Mouse (Mus musculus) small intestine, adult 2 months (tissue): ENCODE data around the gene Gnpda2. TPM values are rescaled to one million over a fixed set of nuclear protein-coding genes. Genes with fewer than 3 reads are reported as not detected.
A peak's percentile ranks its signal among the peaks of the same experiment; 100 is the strongest.

ENCODE experiments used
- H3K27ac ChIP-seq: fragments of 200-500 bp; 2 replicates; pipeline ENCODE4 v1.5.1; 2012; ENCODE audit warnings: low read depth, low read length, control low read depth, inconsistent platforms; ENCODE audit not compliant: insufficient read depth
- H3K27me3 ChIP-seq: fragments of 200-500 bp; 2 replicates; pipeline ENCODE4 v1.6.1; 2012; ENCODE audit warnings: mild to moderate bottlenecking, moderate library complexity, low read length, inconsistent platforms; ENCODE audit not compliant: control insufficient read depth, insufficient read depth
- H3K36me3 ChIP-seq: fragments of 200-500 bp; 2 replicates; pipeline ENCODE4 v1.6.1; 2012; ENCODE audit warnings: mild to moderate bottlenecking, low read length, control low read depth, inconsistent platforms; ENCODE audit not compliant: control insufficient read depth, insufficient read depth
- H3K4me1 ChIP-seq: fragments of 200-500 bp; 2 replicates; pipeline ENCODE4 v1.6.1; 2012; ENCODE audit warnings: low read length, inconsistent platforms, mixed read lengths; ENCODE audit not compliant: control insufficient read depth, insufficient read depth, insufficient read length
- H3K4me3 ChIP-seq: fragments of 200-500 bp; 2 replicates; pipeline ENCODE4 v1.5.1; 2012; ENCODE audit warnings: low read depth, mild to moderate bottlenecking, control low read depth, inconsistent platforms, low read length, moderate library complexity
- CTCF ChIP-seq: fragments of 200-500 bp; IDR thresholded peaks from 2 replicates; pipeline ENCODE4 v1.5.1; 2012; ENCODE audit warnings: low read depth, mild to moderate bottlenecking, control low read depth, inconsistent platforms, low read length, moderate library complexity, mixed read lengths; ENCODE audit not compliant: insufficient replicate concordance, insufficient read length; ENCODE audit errors: extremely low read depth
- POLR2A ChIP-seq: fragments of 200-500 bp; IDR thresholded peaks from 2 replicates; pipeline ENCODE4 v1.6.1; 2012; ENCODE audit warnings: low read depth, mild to moderate bottlenecking, control low read depth, inconsistent platforms, low read length, moderate library complexity
- WGBS: fragments of 180-500 bp; shearing (Covaris S2); methylation state at CpG from one replicate; pipeline ENCODE4 v1.1.7; 2018; 5-methylcytosine and 5-hydroxymethylcytosine counted together
- polyA plus RNA-seq: library from polyadenylated mRNA; depleted of rRNA; stranded (reverse); fragments of >200 nt; gene quantifications from 2 replicates; pipeline ENCODE4 v1.2.3, GENCODE M21; 2012; rRNA removed

The Gnpda2 gene
- 0.57 and 4.8 TPM in 2 replicates for polyA plus RNA-seq

GRCm38 (mm10) chr5:69591640-69592461 lies at the start of gene Gnpda2:
Gnpda2 (minus strand) TSS chr5:69592340.
- no peaks in the 10 kb centered on the region for H3K27me3 ChIP-seq
- peaks cover 4% of the 10 kb centered on the region for H3K36me3 ChIP-seq
- 5% methylated on average over 42 of the region's 42 CpGs for WGBS
- TF ChIP-seq CTCF (no peak), POLR2A (peak; percentile 63; the same call in 1 of the 2 replicates)
- peak within 1 kb of the TSS; percentile 29; the same call in 1 of the 2 replicates for H3K27ac ChIP-seq
- H3K4me3 ChIP-seq = peak within 1 kb of the TSS; percentile 89
- H3K4me1 ChIP-seq = no peaks in the 10 kb centered on the region; the same call in 1 of the 2 replicates

GRCm38 (mm10) chr5:69634766-69635165 lies 42.6 kb upstream of the Gnpda2 start:
- WGBS = 62% methylated on average over 4 of the region's 4 CpGs
- H3K4me3 ChIP-seq = no peak overlapping the region

GRCm38 (mm10) chr5:69620899-69621298 lies 28.8 kb upstream of the Gnpda2 start:
- TF ChIP-seq CTCF (no peak), POLR2A (no peak)
- H3K27ac ChIP-seq = no peak overlapping the region
- H3K27me3 ChIP-seq = no peaks in the 10 kb centered on the region
- WGBS = 64% methylated on average over 1 of the region's 1 CpGs
- no peak overlapping the region for H3K4me3 ChIP-seq
- no peaks in the 10 kb centered on the region for H3K36me3 ChIP-seq
- no peaks in the 10 kb centered on the region for H3K4me1 ChIP-seq

More at GRCm38 (mm10) chr5:69634766-69635165, 42.6 kb upstream of the Gnpda2 start:
- H3K27me3 ChIP-seq = no peaks in the 10 kb centered on the region
- no peaks in the 10 kb centered on the region for H3K4me1 ChIP-seq
- TF ChIP-seq POLR2A = no peak
- no peak overlapping the region for H3K27ac ChIP-seq
- no peaks in the 10 kb centered on the region for H3K36me3 ChIP-seq

- Histone ChIP-seq H3K27me3 (no peaks in the 10 kb centered on the region), H3K4me3 (no peak overlapping the region), H3K4me1 (no peaks in the 10 kb centered on the region), H3K27ac (no peak overlapping the region), H3K36me3 (no peaks in the 10 kb centered on the region)
- TF ChIP-seq POLR2A = no peak
- no peak for TF ChIP-seq CTCF
- WGBS = 12% methylated on average over 4 of the region's 4 CpGs
Observed at GRCm38 (mm10) chr5:69613209-69613796, 21.2 kb upstream of the Gnpda2 start.

GRCm38 (mm10) chr5:69601027-69601426 lies 8.9 kb upstream of the Gnpda2 start:
- Histone ChIP-seq H3K27ac (no peak overlapping the region), H3K36me3 (no peaks in the 10 kb centered on the region), H3K27me3 (no peaks in the 10 kb centered on the region), H3K4me1 (no peaks in the 10 kb centered on the region), H3K4me3 (no peak overlapping the region)
- TF ChIP-seq POLR2A (no peak), CTCF (no peak)

GRCm38 (mm10) chr5:69557404-69557935 lies 34.7 kb downstream of the Gnpda2 start:
- Histone ChIP-seq H3K27ac (no peak overlapping the region), H3K4me1 (no peaks in the 10 kb centered on the region; the same call in 1 of the 2 replicates), H3K27me3 (no peaks in the 10 kb centered on the region), H3K4me3 (peak overlapping the region; percentile 93), H3K36me3 (peaks cover 11% of the 10 kb centered on the region)
- WGBS = 5% methylated on average over 16 of the region's 16 CpGs
- TF ChIP-seq CTCF = 0 out of 2 replicates have a peak, but pooled peaks have one; percentile 7
- TF ChIP-seq POLR2A = no peak

- peaks cover 9% of the 10 kb centered on the region for H3K36me3 ChIP-seq
- peak within 1 kb of the TSS; percentile 30 for H3K27ac ChIP-seq
Observed at GRCm38 (mm10) chr5:69556628-69557403, 35.3 kb downstream of the Gnpda2 start, which contains the start of gene Guf1. Guf1 (plus strand) TSS chr5:69556923.

More at GRCm38 (mm10) chr5:69556628-69557403, 35.3 kb downstream of the Gnpda2 start, which contains the start of gene Guf1:
- peak within 1 kb of the TSS; percentile 93 for H3K4me3 ChIP-seq
- H3K27me3 ChIP-seq = no peaks in the 10 kb centered on the region
- H3K4me1 ChIP-seq = no peaks in the 10 kb centered on the region; the same call in 1 of the 2 replicates
- WGBS = under 1% methylated on average over 72 of the region's 72 CpGs
- no peak; the same call in 1 of the 2 replicates for TF ChIP-seq POLR2A
- no peak for TF ChIP-seq CTCF
